Mouse (Mus musculus) splenic B cell, adult 2 months (primary cell): Measurements from ENCODE around the gene Ddx19a.
"Not testable (repeated sequence)": the region's sequence is repeated elsewhere in the genome, so short reads cannot be mapped to it uniquely, and the experiment has no call there.

ENCODE experiments used
- DNase-seq: peaks from one replicate; pipeline ENCODE4 v3.0.0-alpha.2; 2011; ENCODE audit warnings: low read depth, low spot score
- H3K27me3 ChIP-seq: 2 replicates; pipeline ENCODE4 v1.6.1; 2012; ENCODE audit warnings: mild to moderate bottlenecking, low read length, moderate library complexity, mixed read lengths; ENCODE audit not compliant: control insufficient read depth, poor library complexity, insufficient read depth, severe bottlenecking
- H3K36me3 ChIP-seq: 2 replicates; pipeline ENCODE4 v1.6.1; 2012; ENCODE audit warnings: mild to moderate bottlenecking, low read length, moderate library complexity, mixed read lengths; ENCODE audit not compliant: control insufficient read depth, poor library complexity, insufficient read depth, severe bottlenecking

The Ddx19a gene

DNA sequence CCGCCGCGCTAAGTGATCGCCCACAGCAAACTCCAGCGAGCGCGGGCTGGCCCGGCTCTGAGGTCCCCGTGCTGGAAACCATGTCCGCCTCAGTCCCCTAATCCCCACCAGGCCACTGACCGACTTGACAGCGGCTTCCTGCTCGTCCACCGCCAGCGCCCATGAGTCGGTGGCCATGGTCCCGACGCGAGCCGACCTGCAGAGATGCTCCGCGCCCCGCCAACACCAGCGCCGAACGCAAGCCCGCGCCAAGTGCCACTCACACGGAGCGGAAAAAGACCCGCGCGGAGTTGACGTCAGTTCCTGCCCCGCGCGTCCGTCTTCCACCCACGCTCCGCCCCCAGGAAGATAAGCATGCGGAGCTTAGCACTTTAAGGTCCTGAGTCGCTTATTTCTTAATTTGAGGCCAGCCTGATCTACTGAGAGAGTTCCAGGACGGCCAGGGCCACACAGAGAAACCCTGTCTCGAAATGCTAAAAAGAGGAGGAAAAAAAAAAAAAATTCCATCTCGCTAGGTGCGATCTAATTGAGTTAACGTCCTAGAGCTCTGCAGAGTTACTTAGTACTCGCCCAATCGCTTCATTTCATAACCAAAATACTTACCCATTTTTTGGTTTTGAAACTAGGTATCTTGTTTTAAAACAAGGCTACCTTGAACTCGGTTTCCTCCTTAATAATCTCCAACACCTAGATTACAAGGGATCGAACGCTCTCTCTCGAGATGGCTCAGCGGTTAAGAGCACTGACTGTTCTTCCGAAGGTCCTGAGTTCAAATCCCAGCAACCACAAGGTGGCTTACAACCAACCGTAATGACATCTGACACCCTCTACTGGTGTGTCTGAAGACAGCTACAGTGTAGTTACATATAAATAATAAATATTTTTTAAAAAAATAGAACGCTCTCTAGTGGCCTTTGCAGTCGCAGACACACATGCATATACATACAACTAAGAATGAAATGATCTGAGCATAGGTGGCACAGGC, at the start of gene Ddx19a:
Ddx19a (minus strand) TSS at position 254 of the 985 bp plus-strand sequence.
- Histone ChIP-seq H3K36me3 (no peaks in the 10 kb centered on the region), H3K27me3 (no peaks in the 10 kb centered on the region)
- peak; percentile 91 for DNase-seq

GRCm38 (mm10) chr8:111044003-111044734, 46.6 kb upstream of the Ddx19a start:
- H3K27me3 ChIP-seq: no peaks in the 10 kb centered on the region
- H3K36me3 ChIP-seq: peaks cover 26% of the 10 kb centered on the region
- DNase-seq: no peak

DNA sequence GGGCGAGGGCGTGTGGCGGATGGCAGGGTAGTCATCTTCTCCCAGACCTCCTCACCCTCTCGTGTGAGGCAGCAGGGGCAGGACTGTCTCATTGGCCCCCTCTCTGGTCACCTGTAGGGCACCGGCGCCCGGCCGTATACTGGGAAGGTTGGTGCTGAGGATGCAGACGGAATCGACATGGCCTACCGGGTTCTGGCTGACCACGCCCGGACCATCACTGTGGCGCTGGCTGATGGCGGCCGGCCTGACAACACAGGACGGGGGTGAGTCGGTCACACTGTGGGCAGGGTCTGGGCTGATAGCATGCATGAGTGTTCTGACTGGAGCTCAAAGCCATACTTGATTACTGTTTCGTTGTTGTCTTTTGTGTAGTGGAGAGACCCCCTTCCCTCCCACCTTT, 44.9 kb upstream of the Ddx19a start:
- H3K36me3 ChIP-seq: peaks cover 21% of the 10 kb centered on the region
- H3K27me3 ChIP-seq: no peaks in the 10 kb centered on the region
- DNase-seq: no peak

DNA sequence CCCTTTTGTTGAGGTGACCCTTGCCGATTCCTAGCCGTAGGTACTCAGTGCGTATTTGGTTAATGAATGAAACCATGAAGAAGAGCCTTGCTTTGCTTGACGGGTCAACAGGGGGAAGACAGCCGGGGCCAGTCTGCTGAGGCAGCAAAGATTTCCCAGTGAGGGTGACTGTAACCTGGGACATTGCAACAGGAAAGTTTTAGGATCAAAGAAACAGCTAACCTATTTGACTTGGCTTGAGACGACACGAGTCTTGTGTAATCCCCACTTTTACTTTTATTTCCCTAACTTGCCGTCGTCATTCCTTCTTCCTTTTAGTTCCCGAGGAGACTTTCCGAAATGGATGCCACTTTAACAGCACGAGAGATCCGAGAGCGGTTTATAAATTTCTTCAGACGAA, 39.0 kb upstream of the Ddx19a start:
- DNase-seq: no peak

GRCm38 (mm10) chr8:111034276-111034675, 36.7 kb upstream of the Ddx19a start:
- DNase-seq: peak; percentile 39
- no peaks in the 10 kb centered on the region; the same call in none of the 2 replicates for H3K36me3 ChIP-seq
- no peaks in the 10 kb centered on the region for H3K27me3 ChIP-seq

More for the DNA sequence above, 39.0 kb upstream of the Ddx19a start:
- H3K36me3 ChIP-seq: peaks cover 7% of the 10 kb centered on the region
- H3K27me3 ChIP-seq: no peaks in the 10 kb centered on the region

DNA sequence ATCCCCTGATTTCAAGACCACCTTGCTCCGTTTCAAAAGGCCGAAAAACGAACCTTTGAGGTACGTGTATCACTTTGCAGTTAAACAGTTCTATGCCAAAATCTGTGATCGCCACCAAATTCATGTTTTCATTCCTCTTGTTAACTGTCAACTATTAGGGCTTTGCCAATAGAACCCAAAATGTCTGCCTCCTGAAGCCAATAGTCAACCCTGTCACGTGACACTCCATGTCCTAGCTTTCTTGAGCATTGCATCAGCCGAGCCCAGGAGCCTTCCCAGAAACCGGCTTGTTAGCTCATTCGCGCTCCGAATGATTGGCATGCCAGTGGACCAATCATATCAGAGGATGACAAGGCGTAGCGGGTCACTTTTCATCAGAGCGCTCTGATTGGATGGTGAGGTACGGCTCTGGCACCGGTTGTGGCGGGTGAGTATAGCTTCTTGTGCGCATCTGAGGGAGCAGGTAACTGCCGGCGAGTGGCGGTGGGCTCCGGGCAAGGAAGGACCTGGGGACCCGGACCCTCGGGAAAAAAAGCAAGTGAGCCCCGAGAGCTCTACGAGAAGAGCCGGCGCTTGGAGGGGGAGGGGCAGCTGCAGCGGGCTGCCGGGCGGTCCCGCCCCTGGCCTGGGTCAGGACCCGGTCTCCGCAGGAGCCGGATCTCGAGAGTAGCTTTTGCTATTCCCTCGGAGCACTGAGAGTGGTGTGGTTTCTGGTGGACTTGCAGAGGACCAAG, 36.0 kb upstream of the Ddx19a start:
- Histone ChIP-seq H3K27me3 (no peaks in the 10 kb centered on the region), H3K36me3 (no peaks in the 10 kb centered on the region; the same call in 1 of the 2 replicates)
- DNase-seq: peak; percentile 99

GRCm38 (mm10) chr8:111032916-111033315, 35.3 kb upstream of the Ddx19a start, which contains the start of gene Aars:
Gene Aars (plus strand): TSS chr8:111033144.
- no peak for DNase-seq

GRCm38 (mm10) chr8:111031572-111031971, 34.0 kb upstream of the Ddx19a start, which contains the start of gene Ddx19b:
Gene Ddx19b (minus strand): TSS chr8:111031751.
- Histone ChIP-seq H3K36me3 (no peaks in the 10 kb centered on the region), H3K27me3 (no peaks in the 10 kb centered on the region)
- DNase-seq: no peak

More at GRCm38 (mm10) chr8:111032916-111033315, 35.3 kb upstream of the Ddx19a start, which contains the start of gene Aars:
- Histone ChIP-seq H3K27me3 (no peaks in the 10 kb centered on the region), H3K36me3 (no peaks in the 10 kb centered on the region; the same call in 1 of the 2 replicates)

DNA sequence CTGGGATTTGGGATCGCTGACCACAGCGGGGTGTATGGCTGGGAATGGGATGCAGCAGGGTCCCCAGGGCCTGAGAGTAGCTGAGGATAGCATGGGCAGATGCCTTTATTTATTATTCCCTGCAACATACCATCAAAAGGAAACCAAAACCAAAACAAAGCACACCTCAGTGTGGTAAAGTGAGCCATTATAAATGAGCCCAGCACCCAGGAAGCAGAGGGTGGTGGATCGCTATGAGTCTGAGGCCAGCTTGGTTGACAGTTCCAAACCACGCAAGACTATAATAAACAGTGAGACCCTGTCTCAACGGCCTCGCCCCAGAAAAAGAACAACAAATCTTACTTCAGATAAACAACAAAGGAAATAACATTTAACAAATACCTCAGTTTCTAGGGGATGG, 32.4 kb upstream of the Ddx19a start:
- Histone ChIP-seq H3K36me3 (no peaks in the 10 kb centered on the region), H3K27me3 (no peaks in the 10 kb centered on the region)
- DNase-seq: peak; percentile 38

DNA sequence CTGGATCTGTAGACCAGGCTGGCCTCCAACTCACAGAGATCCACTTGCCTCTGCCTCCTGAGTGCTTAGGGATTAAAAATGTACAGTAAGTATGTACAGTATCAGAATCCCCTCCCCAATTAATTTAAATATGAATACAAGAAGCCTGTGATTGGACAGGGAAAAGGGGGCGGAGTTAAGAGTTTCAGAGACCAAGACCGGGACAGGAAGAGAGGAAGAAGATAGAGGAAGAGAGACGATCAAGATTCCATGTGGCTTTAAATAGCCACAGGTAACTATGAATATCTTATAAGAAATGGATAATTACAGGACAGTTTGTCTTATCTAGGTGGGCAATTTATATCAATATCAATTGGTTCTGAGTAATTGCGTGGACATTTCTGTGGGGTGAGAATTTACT, 32.0 kb upstream of the Ddx19a start:
- peak; percentile 48 for DNase-seq
- Histone ChIP-seq H3K36me3 (no peaks in the 10 kb centered on the region), H3K27me3 (no peaks in the 10 kb centered on the region)

DNA sequence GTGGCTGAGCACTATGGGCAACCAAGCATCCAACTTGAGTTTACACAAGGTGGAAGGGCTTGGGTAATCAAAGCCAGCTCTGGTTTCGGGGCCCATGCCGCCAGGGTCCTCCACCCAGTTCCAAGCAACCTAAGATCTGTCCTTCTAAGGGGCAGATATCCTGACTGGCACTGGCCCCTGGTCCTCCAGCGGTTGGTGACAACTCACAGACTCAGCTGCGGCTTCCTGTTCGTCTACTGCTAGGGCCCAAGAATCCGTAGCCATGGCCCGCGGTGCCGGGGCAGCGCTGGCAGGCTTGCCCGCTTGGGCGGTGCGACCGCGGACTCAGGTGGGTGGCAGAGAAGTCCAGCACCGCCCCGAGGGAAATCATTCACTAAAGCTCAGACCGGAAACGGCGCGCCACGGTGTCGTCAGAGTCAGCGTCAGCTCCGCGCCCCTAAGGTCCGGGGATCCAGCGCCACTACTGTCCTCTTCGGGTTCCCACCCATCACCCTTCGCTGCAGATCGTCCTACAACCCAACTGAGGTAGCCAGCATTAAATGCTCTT, 29.9 kb upstream of the Ddx19a start:
- DNase-seq: peak; percentile 89
- Histone ChIP-seq H3K36me3 (no peaks in the 10 kb centered on the region), H3K27me3 (no peaks in the 10 kb centered on the region)

GRCm38 (mm10) chr8:111026609-111027008, 29.0 kb upstream of the Ddx19a start:
- H3K27me3 ChIP-seq, DNase-seq, H3K36me3 ChIP-seq: not testable (repeated sequence)

GRCm38 (mm10) chr8:111010230-111010991, 12.8 kb upstream of the Ddx19a start:
- not testable (repeated sequence) for H3K27me3 ChIP-seq, DNase-seq, H3K36me3 ChIP-seq
